Mouse (Mus musculus): ENCODE data around the gene Srms.

DNA sequence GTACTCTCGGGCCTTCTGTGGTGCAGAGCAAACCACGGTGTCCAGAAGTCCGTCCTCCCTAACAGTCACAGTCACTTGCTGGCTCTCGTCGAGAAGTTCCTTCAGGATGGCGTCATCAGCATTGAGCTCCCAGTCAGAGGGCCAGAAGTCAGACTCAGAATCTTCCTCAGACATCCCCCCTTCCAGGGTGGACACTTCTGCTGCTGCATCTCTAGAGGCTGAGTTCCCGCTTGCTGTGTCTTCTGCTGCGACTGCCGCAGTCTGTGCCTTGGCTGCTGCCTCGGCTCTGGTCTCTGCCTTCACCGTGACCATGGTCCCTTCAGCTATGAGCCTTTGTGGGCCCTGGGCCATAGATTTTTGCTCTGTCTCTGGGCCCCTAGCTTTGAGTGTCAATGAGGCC lies 21.7 kb upstream of the Srms start:
- no peak for TF ChIP-seq CTCF (IDR thresholded peaks at IDR 0.05; ENCODE audit: extremely low read depth, insufficient read depth, low read length)
- TF ChIP-seq POLR2A (IDR thresholded peaks at IDR 0.05; ENCODE audit: extremely low read depth, insufficient read depth, low read length) = no peak
